Mouse (Mus musculus): ENCODE measurements around the gene Fam131a. TPM values are rescaled to one million over a fixed set of nuclear protein-coding genes. Genes with fewer than 3 reads are reported as not detected.

Fam131a gene
- polyA plus RNA-seq, 1 experiment from 2014 or later: 54.4 TPM

- H3K9ac ChIP-seq (replicated peaks): no peak overlapping the region
- H3K9me3 ChIP-seq: no peaks in the 10 kb centered on the region
- H3K27me3 ChIP-seq: no peaks in the 10 kb centered on the region
- ATAC-seq (replicated peaks): no peak
- no peak overlapping the region for H3K27ac ChIP-seq (replicated peaks)
- H3K4me3 ChIP-seq: no peak overlapping the region
- H3K36me3 ChIP-seq: peaks cover 21% of the 10 kb centered on the region
- no peak overlapping the region for H3K4me2 ChIP-seq (replicated peaks)
- H3K4me1 ChIP-seq: peaks cover 10% of the 10 kb centered on the region
- 90% methylated on average over 4 of the region's 4 CpGs for WGBS
Measured at GRCm38 (mm10) chr16:20722736-20723135, 29.7 kb downstream of the Fam131a start.

GRCm38 (mm10) chr16:20723247-20723646 is 30.2 kb downstream of the Fam131a start:
- peaks cover 7% of the 10 kb centered on the region for H3K4me1 ChIP-seq
- no peak overlapping the region for H3K27ac ChIP-seq (replicated peaks)
- ATAC-seq (replicated peaks): no peak
- no peak overlapping the region for H3K4me3 ChIP-seq
- no peaks in the 10 kb centered on the region for H3K9me3 ChIP-seq
- 84% methylated on average over 4 of the region's 4 CpGs for WGBS
- H3K9ac ChIP-seq (replicated peaks): no peak overlapping the region
- H3K4me2 ChIP-seq (replicated peaks): no peak overlapping the region
- no peaks in the 10 kb centered on the region for H3K27me3 ChIP-seq
- peaks cover 21% of the 10 kb centered on the region for H3K36me3 ChIP-seq

DNA sequence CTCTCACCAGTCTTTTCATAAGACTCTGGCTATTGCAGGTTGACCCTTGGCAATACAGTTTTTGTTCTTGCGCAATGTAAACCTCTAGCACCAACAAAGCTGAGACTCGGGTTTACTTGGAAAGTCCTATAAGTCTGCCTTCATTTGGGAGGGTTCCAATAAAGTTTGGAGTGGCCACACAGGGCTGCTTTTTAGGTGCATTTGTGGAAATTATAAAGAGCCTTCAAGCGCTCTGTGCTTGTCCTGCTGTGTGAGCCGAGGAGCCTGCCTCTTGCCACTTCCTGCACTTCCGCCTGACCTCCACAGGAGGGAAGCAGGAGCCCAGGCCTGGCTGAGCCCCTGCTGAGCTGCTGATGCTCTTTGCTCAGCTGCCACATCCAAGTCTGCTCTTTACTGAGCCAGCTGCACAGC is 31.3 kb downstream of the Fam131a start:
- Histone ChIP-seq H3K4me3 (no peak overlapping the region), H3K4me2 (replicated peaks) (no peak overlapping the region), H3K27me3 (no peaks in the 10 kb centered on the region), H3K27ac (replicated peaks) (no peak overlapping the region), H3K9ac (replicated peaks) (no peak overlapping the region), H3K4me1 (no peaks in the 10 kb centered on the region), H3K36me3 (peaks cover 21% of the 10 kb centered on the region), H3K9me3 (no peaks in the 10 kb centered on the region)
- ATAC-seq (replicated peaks): 0 out of 2 replicates have a peak, but pooled peaks have one; percentile 43
- 40% methylated on average over 5 of the region's 5 CpGs for WGBS

DNA sequence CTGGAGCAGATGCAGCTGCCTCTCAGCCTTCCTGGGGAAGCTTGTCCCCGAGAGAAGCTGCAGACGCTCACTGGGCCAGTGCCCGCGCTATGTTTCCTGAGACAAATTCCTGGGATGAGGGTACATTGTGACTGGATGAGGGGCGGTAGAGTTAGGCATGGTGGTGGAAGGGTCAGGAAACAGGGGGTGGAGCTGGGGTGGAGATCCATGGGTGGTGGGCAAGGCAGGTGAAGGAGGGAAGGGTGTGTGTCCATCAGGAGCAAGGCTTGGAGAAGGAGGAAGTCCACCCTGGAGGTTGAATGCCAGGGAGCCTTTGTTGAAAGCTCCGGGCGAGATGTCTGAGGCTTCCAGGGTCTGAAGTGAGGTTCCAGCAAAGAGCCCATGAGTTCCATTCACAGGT is 32.3 kb downstream of the Fam131a start:
- ATAC-seq (replicated peaks): no peak
- no peak overlapping the region for H3K9ac ChIP-seq (replicated peaks)
- no peak overlapping the region for H3K27ac ChIP-seq (replicated peaks)
- no peaks in the 10 kb centered on the region for H3K4me1 ChIP-seq
- no peak overlapping the region for H3K4me2 ChIP-seq (replicated peaks)
- H3K9me3 ChIP-seq: no peaks in the 10 kb centered on the region
- 90% methylated on average over 7 of the region's 7 CpGs for WGBS
- no peaks in the 10 kb centered on the region for H3K27me3 ChIP-seq
- peaks cover 21% of the 10 kb centered on the region for H3K36me3 ChIP-seq
- H3K4me3 ChIP-seq: no peak overlapping the region

DNA sequence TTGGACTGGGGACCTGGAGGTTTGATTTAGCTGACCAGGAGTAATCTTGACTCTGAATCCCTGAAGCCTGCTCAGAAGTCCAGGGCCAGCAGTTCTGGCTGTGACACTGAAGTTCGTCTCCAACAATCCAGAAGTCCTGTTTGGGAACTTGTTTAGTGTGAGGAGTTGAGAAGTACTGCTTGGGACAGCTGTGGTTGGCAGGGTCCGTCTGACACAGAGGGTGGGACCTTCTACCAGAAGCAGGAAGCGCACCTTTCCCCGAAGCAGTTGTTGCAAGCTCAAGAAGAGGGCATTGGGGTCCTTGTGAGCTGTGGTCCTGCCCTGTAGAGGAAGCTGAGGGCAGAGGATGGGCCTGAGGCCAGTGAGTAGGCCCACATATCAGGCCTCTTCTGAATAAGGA is 32.7 kb downstream of the Fam131a start:
- Histone ChIP-seq H3K9me3 (no peaks in the 10 kb centered on the region), H3K4me1 (no peaks in the 10 kb centered on the region), H3K27me3 (no peaks in the 10 kb centered on the region), H3K36me3 (peaks cover 17% of the 10 kb centered on the region), H3K9ac (replicated peaks) (no peak overlapping the region), H3K4me2 (replicated peaks) (no peak overlapping the region), H3K4me3 (no peak overlapping the region), H3K27ac (replicated peaks) (no peak overlapping the region)
- 81% methylated on average over 4 of the region's 4 CpGs for WGBS
- ATAC-seq (replicated peaks): no peak

GRCm38 (mm10) chr16:20726384-20726783 is 33.3 kb downstream of the Fam131a start:
- no peak overlapping the region for H3K4me3 ChIP-seq
- H3K9me3 ChIP-seq: no peaks in the 10 kb centered on the region
- no peaks in the 10 kb centered on the region for H3K27me3 ChIP-seq
- H3K9ac ChIP-seq (replicated peaks): no peak overlapping the region
- H3K4me1 ChIP-seq: no peaks in the 10 kb centered on the region
- H3K4me2 ChIP-seq (replicated peaks): no peak overlapping the region
- ATAC-seq (replicated peaks): no peak
- peaks cover 12% of the 10 kb centered on the region for H3K36me3 ChIP-seq
- no peak overlapping the region for H3K27ac ChIP-seq (replicated peaks)
- WGBS: 59% methylated on average over 1 of the region's 1 CpGs

GRCm38 (mm10) chr16:20730293-20730711 is 37.3 kb downstream of the Fam131a start:
- 39% methylated on average over 5 of the region's 5 CpGs for WGBS

DNA sequence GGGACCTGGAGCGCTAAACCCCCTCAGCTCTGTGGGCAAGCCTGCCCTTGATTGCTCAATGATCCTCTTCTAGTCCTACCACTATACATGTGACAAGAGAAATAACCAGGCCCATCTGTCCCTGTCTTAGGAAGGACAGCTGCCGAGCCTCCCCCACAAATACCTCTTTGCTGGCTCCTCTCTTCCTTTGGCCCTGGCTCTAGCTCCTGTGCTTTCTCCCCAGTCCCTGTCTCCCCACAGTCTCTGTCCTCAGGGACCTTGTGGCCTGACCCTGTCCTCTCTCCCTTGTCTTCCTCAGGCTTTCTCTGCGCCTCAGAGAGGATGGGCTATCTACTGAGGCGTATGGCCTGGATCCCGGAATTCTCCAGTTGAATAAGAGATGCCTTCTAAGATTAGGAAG is 38.6 kb downstream of the Fam131a start:
- 60% methylated on average over 5 of the region's 5 CpGs for WGBS
- H3K9ac ChIP-seq (replicated peaks): no peak overlapping the region
- H3K9me3 ChIP-seq: no peaks in the 10 kb centered on the region
- peaks cover 20% of the 10 kb centered on the region for H3K4me1 ChIP-seq
- H3K4me3 ChIP-seq: no peak overlapping the region
- H3K4me2 ChIP-seq (replicated peaks): no peak overlapping the region
- H3K27me3 ChIP-seq: peaks cover 22% of the 10 kb centered on the region
- peak overlapping the region; percentile 46; the same call in 1 of the 2 replicates for H3K27ac ChIP-seq (replicated peaks)
- H3K36me3 ChIP-seq: no peaks in the 10 kb centered on the region
- ATAC-seq (replicated peaks): no peak

More at GRCm38 (mm10) chr16:20730293-20730711, 37.3 kb downstream of the Fam131a start:
- Histone ChIP-seq H3K36me3 (no peaks in the 10 kb centered on the region), H3K4me3 (no peak overlapping the region), H3K9me3 (no peaks in the 10 kb centered on the region), H3K4me1 (peaks cover 20% of the 10 kb centered on the region), H3K27ac (replicated peaks) (no peak overlapping the region), H3K9ac (replicated peaks) (no peak overlapping the region), H3K4me2 (replicated peaks) (no peak overlapping the region), H3K27me3 (peaks cover 18% of the 10 kb centered on the region)
- no peak for ATAC-seq (replicated peaks)

GRCm38 (mm10) chr16:20732251-20732924 is 39.3 kb downstream of the Fam131a start:
- ATAC-seq (replicated peaks): peak; percentile 49
- peaks cover 20% of the 10 kb centered on the region for H3K4me1 ChIP-seq

DNA sequence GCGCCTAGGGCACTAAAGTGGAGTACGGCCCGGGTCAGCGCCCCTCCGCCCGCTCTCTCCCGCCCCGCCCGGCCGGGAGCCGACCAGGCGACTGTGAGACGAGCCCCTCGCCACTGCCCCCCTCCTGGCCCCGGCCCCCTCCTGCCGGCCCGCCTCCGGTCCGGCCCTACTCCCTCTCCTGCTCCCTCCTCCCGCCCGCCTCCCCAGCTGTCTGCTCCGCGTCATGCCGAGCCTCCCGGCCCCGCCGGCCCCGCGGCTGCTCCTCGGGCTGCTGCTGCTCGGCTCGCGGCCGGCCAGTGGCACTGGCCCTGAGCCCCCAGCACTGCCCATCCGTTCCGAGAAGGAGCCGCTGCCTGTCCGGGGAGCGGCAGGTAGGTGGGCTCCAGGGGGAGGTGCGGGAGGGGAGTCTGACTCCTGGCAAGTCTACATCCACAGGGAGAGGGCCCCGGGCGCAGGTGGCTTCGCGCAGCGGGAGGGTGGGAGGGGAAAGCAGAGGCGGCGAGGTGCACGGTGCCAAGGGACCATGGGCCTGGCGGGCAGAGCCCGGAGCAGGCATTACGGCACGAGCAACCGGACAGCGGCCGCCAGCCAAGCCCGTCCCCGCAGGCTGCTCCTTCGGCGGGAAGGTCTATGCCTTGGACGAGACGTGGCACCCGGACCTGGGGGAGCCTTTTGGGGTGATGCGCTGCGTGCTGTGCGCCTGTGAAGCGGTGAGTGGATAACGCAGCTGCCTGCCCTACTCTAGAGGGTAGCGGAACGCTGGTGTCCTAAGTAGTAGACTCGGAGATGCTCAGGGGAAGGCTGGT is 40.1 kb downstream of the Fam131a start, which contains the start of gene Chrd:
TSS of gene Chrd (plus strand) at position 203 of the 806 bp plus-strand sequence.
- H3K27me3 ChIP-seq: peaks cover 22% of the 10 kb centered on the region

More at GRCm38 (mm10) chr16:20732251-20732924, 39.3 kb downstream of the Fam131a start:
- Histone ChIP-seq H3K27ac (replicated peaks) (peak overlapping the region; percentile 44), H3K4me3 (peak overlapping the region; percentile 74), H3K9me3 (no peaks in the 10 kb centered on the region), H3K27me3 (peaks cover 22% of the 10 kb centered on the region), H3K9ac (replicated peaks) (peak overlapping the region; percentile 79), H3K36me3 (no peaks in the 10 kb centered on the region), H3K4me2 (replicated peaks) (peak overlapping the region; percentile 90)
- under 1% methylated on average over 30 of the region's 30 CpGs for WGBS

DNA sequence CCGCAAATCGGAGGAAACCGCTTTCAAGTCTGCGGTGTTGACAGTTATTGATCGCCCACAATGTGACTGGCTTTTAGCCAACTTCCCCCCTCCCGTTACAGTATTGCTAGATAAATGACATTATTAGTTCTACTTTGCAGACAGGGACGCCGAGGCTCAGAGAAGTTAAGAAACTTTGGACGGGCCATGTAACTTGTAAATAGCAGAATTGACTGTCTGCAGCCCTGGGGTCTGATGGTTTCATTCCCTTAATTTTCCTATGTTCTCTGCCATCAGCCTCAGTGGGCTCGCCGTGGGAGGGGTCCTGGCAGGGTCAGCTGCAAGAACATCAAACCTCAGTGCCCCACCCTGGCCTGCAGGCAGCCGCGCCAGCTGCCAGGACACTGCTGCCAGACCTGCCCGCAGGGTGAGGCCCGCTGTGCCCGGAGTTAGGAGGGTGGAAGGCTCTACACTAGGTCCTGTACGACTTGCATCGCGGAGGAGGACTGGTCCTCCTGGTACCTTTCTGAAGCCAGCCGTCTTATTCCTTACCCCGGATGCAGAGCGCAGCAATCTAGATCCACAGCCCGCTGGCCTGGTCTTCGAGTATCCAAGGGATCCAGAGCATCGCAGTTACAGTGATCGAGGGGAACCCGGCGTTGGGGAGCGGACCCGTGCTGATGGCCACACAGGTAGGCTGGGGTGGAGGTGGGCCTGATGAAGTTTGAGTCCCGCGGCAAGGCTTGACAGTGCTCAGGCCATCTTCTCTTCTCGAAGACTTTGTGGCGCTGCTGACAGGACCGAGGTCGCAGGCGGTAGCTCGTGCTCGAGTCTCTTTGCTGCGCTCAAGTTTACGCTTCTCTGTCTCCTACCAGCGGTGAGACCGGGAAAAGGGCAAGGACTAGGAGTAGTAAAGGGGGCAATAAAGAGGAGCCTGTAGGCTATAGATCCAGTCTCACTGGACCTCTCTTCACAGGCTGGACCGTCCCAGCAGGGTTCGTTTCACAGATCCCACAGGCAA is 41.0 kb downstream of the Fam131a start, which contains the start of gene Thpo:
TSS of gene Thpo (minus strand) at position 781 of the 1,000 bp plus-strand sequence.
- WGBS: 4% methylated on average over 45 of the region's 45 CpGs
- H3K27ac ChIP-seq (replicated peaks): no peak within 1 kb of the TSS

More for the DNA sequence above, 40.1 kb downstream of the Fam131a start, which contains the start of gene Chrd:
- under 1% methylated on average over 58 of the region's 70 CpGs for WGBS
- Histone ChIP-seq H3K4me2 (replicated peaks) (peak within 1 kb of the TSS; percentile 90), H3K9ac (replicated peaks) (peak within 1 kb of the TSS; percentile 79), H3K4me3 (peak within 1 kb of the TSS; percentile 74), H3K36me3 (no peaks in the 10 kb centered on the region), H3K4me1 (peaks cover 20% of the 10 kb centered on the region), H3K9me3 (no peaks in the 10 kb centered on the region), H3K27ac (replicated peaks) (peak within 1 kb of the TSS; percentile 44)
- peak; percentile 77 for ATAC-seq (replicated peaks)

More for the DNA sequence above, 41.0 kb downstream of the Fam131a start, which contains the start of gene Thpo:
- no peak for ATAC-seq (replicated peaks)
- Histone ChIP-seq H3K4me1 (peaks cover 20% of the 10 kb centered on the region), H3K9ac (replicated peaks) (peak within 1 kb of the TSS; percentile 79), H3K27me3 (peaks cover 22% of the 10 kb centered on the region), H3K36me3 (no peaks in the 10 kb centered on the region), H3K9me3 (no peaks in the 10 kb centered on the region), H3K4me2 (replicated peaks) (peak within 1 kb of the TSS; percentile 90), H3K4me3 (peak within 1 kb of the TSS; percentile 74)
